Mouse (Mus musculus) hindbrain, embryonic 16.5 days (tissue): ENCODE measurements around the gene Ass1. TPM values are rescaled to one million over a fixed set of nuclear protein-coding genes. Genes with fewer than 3 reads are reported as not detected.

Experiments
- polyA plus RNA-seq: library from polyadenylated mRNA; unstranded; fragments of >200 nt; fragmentation: Nextera tagmentation; extraction: Ambion mirVana; gene quantifications from 2 replicates; pipeline ENCODE4 v1.2.1, GENCODE M21; 2015

Ass1 gene
- polyA plus RNA-seq, 1 experiment from 2014 or later, result 16.1 TPM

Other genes with a start within 250 kb of the Ass1 start
- 151 and 174 TPM in 2 replicates for gene Ncs1, start 224.4 kb upstream of the Ass1 start, polyA plus RNA-seq
- gene Hmcn2, start 155.8 kb upstream of the Ass1 start, polyA plus RNA-seq, result 0.30 TPM in 2 replicates
- 42.8 and 44.2 TPM in 2 replicates for gene Fubp3, start 102.4 kb downstream of the Ass1 start, polyA plus RNA-seq
- 0.20 and 0.34 TPM in 2 replicates for gene Prdm12, start 169.8 kb downstream of the Ass1 start, polyA plus RNA-seq
- gene Exosc2, start 200.5 kb downstream of the Ass1 start, polyA plus RNA-seq, result 38.2 and 38.9 TPM in 2 replicates
- gene Abl1, start 218.2 kb downstream of the Ass1 start, polyA plus RNA-seq, result 13.2 and 18.2 TPM in 2 replicates